Mouse (Mus musculus): ENCODE data around the gene Lrrc56. TPM values are rescaled to one million over a fixed set of nuclear protein-coding genes. Genes with fewer than 3 reads are reported as not detected.

The Lrrc56 gene
- polyA plus RNA-seq, 1 experiment = 131 TPM

GRCm38 (mm10) chr7:141196619-141197282 is 2.8 kb downstream of the Lrrc56 start:
- Histone ChIP-seq H3K36me3 (ENCODE audit: control insufficient read depth, insufficient read depth, low read length) (no peaks in the 10 kb centered on the region; the same call in none of the 2 replicates), H3K27me3 (ENCODE audit: control insufficient read depth, insufficient read depth, low read length) (no peaks in the 10 kb centered on the region), H3K27ac (ENCODE audit: control insufficient read depth, insufficient read depth, low read depth, low read length) (no peak overlapping the region), H3K4me3 (ENCODE audit: control insufficient read depth, low read depth, low read length) (no peak overlapping the region), H3K4me1 (ENCODE audit: control insufficient read depth, insufficient read depth, low read length) (peaks cover 7% of the 10 kb centered on the region)
- no peak for TF ChIP-seq POLR2A (IDR thresholded peaks at IDR 0.05; ENCODE audit: control insufficient read depth, low read depth, low read length)
- TF ChIP-seq CTCF (IDR thresholded peaks at IDR 0.05; ENCODE audit: control insufficient read depth, insufficient read depth, insufficient replicate concordance, low read depth, low read length) = no peak

DNA sequence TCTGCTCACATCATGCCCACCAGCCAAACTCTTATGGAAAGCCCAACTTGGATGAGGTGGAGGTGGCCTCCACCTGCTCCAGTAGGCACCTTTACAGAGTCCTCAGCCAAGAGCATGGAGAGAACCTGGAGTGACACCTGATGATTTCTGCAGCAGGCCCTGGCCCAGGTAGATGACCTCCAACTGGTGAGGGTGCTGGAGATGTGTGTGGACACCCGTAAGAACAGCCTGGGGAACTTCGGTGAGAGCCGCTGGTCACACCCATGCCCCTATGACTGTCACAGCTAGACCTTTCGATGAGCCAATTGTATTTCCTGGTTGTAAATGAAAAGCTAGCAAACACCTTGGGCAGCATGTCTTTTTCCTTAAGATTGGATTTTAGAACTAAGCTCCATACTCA is 4.2 kb downstream of the Lrrc56 start:
- Histone ChIP-seq H3K27me3 (ENCODE audit: control insufficient read depth, insufficient read depth, low read length) (no peaks in the 10 kb centered on the region), H3K4me3 (ENCODE audit: control insufficient read depth, low read depth, low read length) (no peak overlapping the region), H3K36me3 (ENCODE audit: control insufficient read depth, insufficient read depth, low read length) (no peaks in the 10 kb centered on the region; the same call in none of the 2 replicates), H3K27ac (ENCODE audit: control insufficient read depth, insufficient read depth, low read depth, low read length) (no peak overlapping the region), H3K4me1 (ENCODE audit: control insufficient read depth, insufficient read depth, low read length) (peaks cover 2% of the 10 kb centered on the region)
- TF ChIP-seq POLR2A (IDR thresholded peaks at IDR 0.05; ENCODE audit: control insufficient read depth, low read depth, low read length) (no peak), CTCF (IDR thresholded peaks at IDR 0.05; ENCODE audit: control insufficient read depth, insufficient read depth, insufficient replicate concordance, low read depth, low read length) (no peak)

DNA sequence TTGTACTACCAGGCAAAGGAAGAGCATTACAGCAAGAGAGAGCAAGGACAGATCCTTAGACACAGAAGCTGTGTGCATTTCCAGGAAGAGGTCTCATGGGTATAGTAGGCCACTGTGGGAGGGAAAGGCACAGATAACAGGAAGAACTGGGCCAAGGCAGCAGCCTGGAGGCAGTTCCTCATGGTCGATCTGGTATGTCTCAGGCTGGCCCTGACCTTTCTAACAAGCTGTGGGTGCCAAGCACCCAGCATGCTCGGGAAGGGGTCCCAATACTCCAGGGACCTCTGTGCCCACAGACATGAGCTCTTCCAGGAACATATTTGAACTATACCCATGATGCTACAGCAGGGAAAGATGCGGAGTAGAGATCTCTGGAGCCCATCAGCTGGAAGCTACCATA is 10.6 kb downstream of the Lrrc56 start:
- H3K36me3 ChIP-seq (ENCODE audit: control insufficient read depth, insufficient read depth, low read length) = no peaks in the 10 kb centered on the region; the same call in 1 of the 2 replicates

DNA sequence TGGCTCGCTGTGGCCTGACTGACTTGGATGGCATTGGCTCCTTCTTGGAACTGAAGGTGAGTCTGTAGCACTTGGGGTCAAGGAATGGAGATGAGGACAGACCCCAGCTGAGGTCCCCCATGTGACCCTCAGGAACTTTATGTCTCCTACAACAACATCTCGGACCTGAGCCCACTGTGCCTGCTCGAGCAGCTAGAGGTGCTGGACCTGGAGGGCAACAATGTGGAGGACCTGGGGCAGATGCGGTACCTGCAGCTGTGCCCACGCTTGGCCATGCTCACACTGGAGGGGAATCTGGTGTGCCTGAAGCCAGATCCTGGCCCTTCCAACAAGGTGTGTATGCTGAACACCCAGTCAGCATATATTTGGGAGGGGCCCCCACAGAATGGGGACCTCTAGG is 11.5 kb downstream of the Lrrc56 start:
- Histone ChIP-seq H3K4me3 (ENCODE audit: control insufficient read depth, low read depth, low read length) (no peak overlapping the region), H3K27ac (ENCODE audit: control insufficient read depth, insufficient read depth, low read depth, low read length) (no peak overlapping the region), H3K27me3 (ENCODE audit: control insufficient read depth, insufficient read depth, low read length) (no peaks in the 10 kb centered on the region), H3K4me1 (ENCODE audit: control insufficient read depth, insufficient read depth, low read length) (no peaks in the 10 kb centered on the region), H3K36me3 (ENCODE audit: control insufficient read depth, insufficient read depth, low read length) (no peaks in the 10 kb centered on the region; the same call in 1 of the 2 replicates)
- TF ChIP-seq CTCF (IDR thresholded peaks at IDR 0.05; ENCODE audit: control insufficient read depth, insufficient read depth, insufficient replicate concordance, low read depth, low read length) (no peak), POLR2A (IDR thresholded peaks at IDR 0.05; ENCODE audit: control insufficient read depth, low read depth, low read length) (no peak)

More for the DNA sequence above, 10.6 kb downstream of the Lrrc56 start:
- Histone ChIP-seq H3K27ac (ENCODE audit: control insufficient read depth, insufficient read depth, low read depth, low read length) (no peak overlapping the region), H3K4me1 (ENCODE audit: control insufficient read depth, insufficient read depth, low read length) (no peaks in the 10 kb centered on the region), H3K27me3 (ENCODE audit: control insufficient read depth, insufficient read depth, low read length) (no peaks in the 10 kb centered on the region), H3K4me3 (ENCODE audit: control insufficient read depth, low read depth, low read length) (no peak overlapping the region)
- no peak for TF ChIP-seq CTCF (IDR thresholded peaks at IDR 0.05; ENCODE audit: control insufficient read depth, insufficient read depth, insufficient replicate concordance, low read depth, low read length)
- TF ChIP-seq POLR2A (IDR thresholded peaks at IDR 0.05; ENCODE audit: control insufficient read depth, low read depth, low read length) = no peak

- Histone ChIP-seq H3K36me3 (ENCODE audit: control insufficient read depth, insufficient read depth, low read length) (no peaks in the 10 kb centered on the region), H3K27me3 (ENCODE audit: control insufficient read depth, insufficient read depth, low read length) (no peaks in the 10 kb centered on the region), H3K4me3 (ENCODE audit: control insufficient read depth, low read depth, low read length) (no peak overlapping the region), H3K27ac (ENCODE audit: control insufficient read depth, insufficient read depth, low read depth, low read length) (no peak overlapping the region), H3K4me1 (ENCODE audit: control insufficient read depth, insufficient read depth, low read length) (no peaks in the 10 kb centered on the region)
- TF ChIP-seq CTCF (IDR thresholded peaks at IDR 0.05; ENCODE audit: control insufficient read depth, insufficient read depth, insufficient replicate concordance, low read depth, low read length) = no peak
- no peak for TF ChIP-seq POLR2A (IDR thresholded peaks at IDR 0.05; ENCODE audit: control insufficient read depth, low read depth, low read length)
Measured at GRCm38 (mm10) chr7:141206182-141206937, 12.4 kb downstream of the Lrrc56 start.

- TF ChIP-seq CTCF (IDR thresholded peaks at IDR 0.05; ENCODE audit: control insufficient read depth, insufficient read depth, insufficient replicate concordance, low read depth, low read length) (no peak), POLR2A (IDR thresholded peaks at IDR 0.05; ENCODE audit: control insufficient read depth, low read depth, low read length) (no peak)
- H3K27ac ChIP-seq (ENCODE audit: control insufficient read depth, insufficient read depth, low read depth, low read length) = no peak overlapping the region
Measured at GRCm38 (mm10) chr7:141209526-141209925, 15.6 kb downstream of the Lrrc56 start.

DNA sequence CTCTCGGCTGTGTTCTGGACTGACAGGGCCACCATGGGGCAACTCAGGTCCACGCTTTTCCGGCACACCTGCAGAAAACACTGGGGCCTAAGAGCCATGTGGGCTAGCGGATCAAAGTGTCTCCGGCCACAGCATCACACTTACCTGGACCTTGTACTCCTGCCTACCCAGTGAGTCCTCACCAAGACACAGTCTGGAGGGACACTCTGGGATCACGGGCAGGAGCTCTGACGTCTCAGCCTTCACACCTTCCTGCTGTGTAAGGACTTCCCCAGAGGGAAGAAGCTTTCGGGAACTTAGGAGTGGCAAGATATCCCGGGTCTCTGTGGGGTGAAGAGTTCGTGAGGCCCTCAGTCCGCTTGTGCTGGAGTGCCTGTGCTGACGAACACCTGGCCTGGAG is 16.2 kb downstream of the Lrrc56 start:
- Histone ChIP-seq H3K27me3 (ENCODE audit: control insufficient read depth, insufficient read depth, low read length) (no peaks in the 10 kb centered on the region), H3K4me1 (ENCODE audit: control insufficient read depth, insufficient read depth, low read length) (peaks cover 5% of the 10 kb centered on the region), H3K27ac (ENCODE audit: control insufficient read depth, insufficient read depth, low read depth, low read length) (no peak overlapping the region), H3K4me3 (ENCODE audit: control insufficient read depth, low read depth, low read length) (no peak overlapping the region), H3K36me3 (ENCODE audit: control insufficient read depth, insufficient read depth, low read length) (no peaks in the 10 kb centered on the region)
- TF ChIP-seq CTCF (IDR thresholded peaks at IDR 0.05; ENCODE audit: control insufficient read depth, insufficient read depth, insufficient replicate concordance, low read depth, low read length) (no peak), POLR2A (IDR thresholded peaks at IDR 0.05; ENCODE audit: control insufficient read depth, low read depth, low read length) (no peak)

More at GRCm38 (mm10) chr7:141209526-141209925, 15.6 kb downstream of the Lrrc56 start:
- Histone ChIP-seq H3K36me3 (ENCODE audit: control insufficient read depth, insufficient read depth, low read length) (no peaks in the 10 kb centered on the region), H3K27me3 (ENCODE audit: control insufficient read depth, insufficient read depth, low read length) (no peaks in the 10 kb centered on the region), H3K4me3 (ENCODE audit: control insufficient read depth, low read depth, low read length) (no peak overlapping the region), H3K4me1 (ENCODE audit: control insufficient read depth, insufficient read depth, low read length) (no peaks in the 10 kb centered on the region; the same call in 1 of the 2 replicates)
